Mouse (Mus musculus): ENCODE measurements at regions not wholly inside any gene's neighbourhood (a gene's known extent, or its start where the extent isn't known, plus 50 kb on each side); places are given as distances from the start of the nearest gene placed in this dataset.
"Not testable (repeated sequence)": the region's sequence is repeated elsewhere in the genome, so short reads cannot be mapped to it uniquely, and the experiment has no call there.

GRCm38 (mm10) chr3:54545393-54545792, 147.2 kb upstream of the Supt20 start:
- no peak for DNase-seq

GRCm38 (mm10) chr3:54551908-54552307, 140.7 kb upstream of the Supt20 start:
- DNase-seq: no peak

GRCm38 (mm10) chr3:54555954-54556353, 136.7 kb upstream of the Supt20 start:
- no peak for DNase-seq

GRCm38 (mm10) chr3:54559053-54559452, 133.6 kb upstream of the Supt20 start:
- DNase-seq: no peak

- no peak for DNase-seq
These were observed 133.1 kb upstream of the Supt20 start for GRCm38 (mm10) chr3:54559527-54559926.

GRCm38 (mm10) chr3:54560056-54560922, 132.3 kb upstream of the Supt20 start:
- DNase-seq: no peak

- no peak for DNase-seq
These were observed 125.3 kb upstream of the Supt20 start for GRCm38 (mm10) chr3:54567329-54567728.

GRCm38 (mm10) chr3:54568096-54568495, 124.5 kb upstream of the Supt20 start:
- no peak for DNase-seq

- DNase-seq: no peak
These were observed 122.1 kb upstream of the Supt20 start for GRCm38 (mm10) chr3:54570501-54570900.

GRCm38 (mm10) chr3:54577851-54578250, 114.8 kb upstream of the Supt20 start:
- no peak for DNase-seq

GRCm38 (mm10) chr3:54579425-54579824, 113.2 kb upstream of the Supt20 start:
- DNase-seq: no peak

GRCm38 (mm10) chr3:54580339-54580738, 112.3 kb upstream of the Supt20 start:
- no peak for DNase-seq

GRCm38 (mm10) chr3:54585781-54586180, 106.8 kb upstream of the Supt20 start:
- DNase-seq: not testable (repeated sequence)

GRCm38 (mm10) chr3:54587127-54587995, 105.2 kb upstream of the Supt20 start:
- DNase-seq: no peak

GRCm38 (mm10) chr3:54588198-54588597, 104.4 kb upstream of the Supt20 start:
- DNase-seq: no peak

- no peak for DNase-seq
These were observed 102.6 kb upstream of the Supt20 start for GRCm38 (mm10) chr3:54589976-54590375.

GRCm38 (mm10) chr3:54591160-54591559, 101.4 kb upstream of the Supt20 start:
- DNase-seq: no peak

GRCm38 (mm10) chr3:54592064-54592463, 100.5 kb upstream of the Supt20 start:
- DNase-seq: no peak

GRCm38 (mm10) chr3:54592655-54593428, 99.8 kb upstream of the Supt20 start:
- DNase-seq: no peak

- DNase-seq: no peak
These were observed 97.4 kb upstream of the Supt20 start for GRCm38 (mm10) chr3:54595193-54595592.

- DNase-seq: no peak
These were observed 95.0 kb upstream of the Supt20 start for GRCm38 (mm10) chr3:54597326-54598274.

- DNase-seq: no peak
These were observed 94.3 kb upstream of the Supt20 start for GRCm38 (mm10) chr3:54598296-54598695.
